ENCODE assay signal across 9 mouse cellular contexts in genomic region chr11:18871170-18872081, GRCm38 (mm10).
DNase-seq lines count a peak whose midpoint lies in the region; ATAC-seq and TF ChIP-seq lines count a peak whose summit lies in the region.
"Had no signal": no experiment of that assay in that cellular context is flagged by ENCODE, and none has a peak within 500 bp of the region (broad histone marks: within the 10 kb centered on the region; RNA-seq: fewer than 3 reads in every experiment).

No protein-coding gene starts in this region.

- under 1% methylated on average over 58 of the region's 58 CpGs for WGBS in cerebellum, adult 2 months
- WGBS in forebrain, postnatal 0 days = 1% methylated on average over 58 of the region's 58 CpGs
- under 1% methylated on average over 58 of the region's 58 CpGs for WGBS in midbrain, embryonic 10.5 days

- peak overlapping the region; percentile 71 for H3K4me3 ChIP-seq in cerebellum, adult 2 months (replicated peaks; ENCODE audit: insufficient read depth, low read depth, low read length)
- H3K4me3 ChIP-seq in forebrain, postnatal 0 days (ENCODE audit: low read depth, low read length) = peak overlapping the region; percentile 17; the same call in 1 of the 2 replicates
- H3K4me3 ChIP-seq in midbrain, embryonic 10.5 days = peak overlapping the region; percentile 54

- peak overlapping the region; percentile 93 for H3K27ac ChIP-seq in cerebellum, adult 2 months (ENCODE audit: insufficient read depth, low read length)
- no peak overlapping the region for H3K27ac ChIP-seq in forebrain, postnatal 0 days (ENCODE audit: low read depth, low read length)
- peak overlapping the region; percentile 55; the same call in 1 of the 2 replicates for H3K27ac ChIP-seq in midbrain, embryonic 10.5 days (replicated peaks)

- peak; percentile 37 for DNase-seq in kidney, adult 18-20 months
- DNase-seq in kidney, adult 9 months = no peak
- peak; percentile 77 to 86 for DNase-seq in cerebellum, adult 2 months
- DNase-seq in forebrain, postnatal 0 days = peak; percentile 50
- DNase-seq in kidney, postnatal 14 days = peak; percentile 31
- DNase-seq in midbrain, embryonic 10.5 days (ENCODE audit: low spot score) = peak; percentile 71
- peak; percentile 57 for DNase-seq in urinary bladder, postnatal 25 days (ENCODE audit: low spot score)
- DNase-seq in left cerebral cortex, postnatal 14 days (ENCODE audit: low spot score in 2 of 2) = no peak

- 0 out of 2 replicates have a peak overlapping the region, but pooled peaks have one; percentile 28 for H3K9ac ChIP-seq in forebrain, postnatal 0 days

- H3K27me3 ChIP-seq in cerebellum, adult 2 months (ENCODE audit: control insufficient read depth, insufficient read depth, low read length) = no peaks in the 10 kb centered on the region
- peaks cover 57% of the 10 kb centered on the region for H3K27me3 ChIP-seq in forebrain, postnatal 0 days (ENCODE audit: insufficient read depth, low read length)
- peaks cover 99% of the 10 kb centered on the region for H3K27me3 ChIP-seq in midbrain, embryonic 10.5 days (ENCODE audit: low read depth, poor library complexity, severe bottlenecking)
- H3K27me3 ChIP-seq: CH12.LX had no signal

- TF ChIP-seq POLR2A in cerebellum, adult 2 months (IDR thresholded peaks at IDR 0.05; ENCODE audit: borderline replicate concordance, insufficient read depth, low read length) = 0 out of 2 replicates have a peak, but pooled peaks have one; percentile 25

- ATAC-seq in forebrain, postnatal 0 days = peak; percentile 32; the same call in 1 of the 2 replicates

- no peaks in the 10 kb centered on the region for H3K36me3 ChIP-seq in forebrain, postnatal 0 days (ENCODE audit: insufficient read depth)
- H3K36me3 ChIP-seq in midbrain, embryonic 10.5 days = no peaks in the 10 kb centered on the region

- no peak; the same call in 1 of the 2 replicates for TF ChIP-seq CTCF in cerebellum, adult 2 months (IDR thresholded peaks at IDR 0.05; ENCODE audit: borderline replicate concordance, insufficient read depth, low read depth, low read length)
- TF ChIP-seq CTCF in forebrain, postnatal 0 days (IDR thresholded peaks at IDR 0.05; ENCODE audit: low read depth) = no peak

- no peaks in the 10 kb centered on the region for H3K9me3 ChIP-seq in forebrain, postnatal 0 days (ENCODE audit: low read length)
- no peaks in the 10 kb centered on the region for H3K9me3 ChIP-seq in midbrain, embryonic 10.5 days (replicated peaks)

- peaks cover 7% of the 10 kb centered on the region; the same call in 1 of the 2 replicates for H3K4me1 ChIP-seq in cerebellum, adult 2 months (ENCODE audit: control insufficient read depth, insufficient read depth, low read length)
- H3K4me1 ChIP-seq in forebrain, postnatal 0 days (ENCODE audit: insufficient read depth) = 0 out of 2 replicates have a peak, but pooled peaks cover 6% of the 10 kb centered on the region
- peaks cover 48% of the 10 kb centered on the region for H3K4me1 ChIP-seq in midbrain, embryonic 10.5 days

- intact Hi-C loops in left cerebral cortex, postnatal 14 days (cut with DNase I) = loop anchor here (5.0 to 10.0 kb wide), 3 partner anchors 119 to 1587 kb away; no protein-coding TSS in a partner anchor

- peak overlapping the region; percentile 45 for H3K4me2 ChIP-seq in forebrain, postnatal 0 days (ENCODE audit: low read depth)

Comparison
In these comparisons a context has a peak if more than half of its experiments do, and no peak if none do; other contexts are left out.
1. DNase-seq: peak in kidney, adult 18-20 months (single experiment), cerebellum, adult 2 months (2 of 2), forebrain, postnatal 0 days (single experiment), kidney, postnatal 14 days (single experiment), midbrain, embryonic 10.5 days (single experiment) and urinary bladder, postnatal 25 days (single experiment); none in kidney, adult 9 months (single experiment) and left cerebral cortex, postnatal 14 days (0 of 2).
2. H3K4me3 ChIP-seq: peak in every context shown above with its lines; median percentile 71 in cerebellum, adult 2 months; 54 in midbrain, embryonic 10.5 days; 17 in forebrain, postnatal 0 days.